Mouse (Mus musculus): ENCODE results near the gene Hmg20b.

- no peak for TF ChIP-seq CTCF (IDR thresholded peaks at IDR 0.05; ENCODE audit: insufficient read depth, low read length)
- TF ChIP-seq POLR2A (IDR thresholded peaks at IDR 0.05; ENCODE audit: borderline replicate concordance, extremely low read depth, low read depth, low read length) = no peak
Measured at GRCm38 (mm10) chr10:81306837-81307682, 43.2 kb downstream of the Hmg20b start.

Measured in lung, adult 2 months (tissue).